Mouse (Mus musculus) myocyte (in vitro differentiated cells): Measurements from ENCODE around the gene Unc80. TPM values are rescaled to one million over a fixed set of nuclear protein-coding genes. Genes with fewer than 3 reads are reported as not detected.

ENCODE experiments used
- H3K27me3 ChIP-seq: one replicate; pipeline ENCODE4 v1.6.1; 2011; ENCODE audit not compliant: control insufficient read depth, insufficient read depth, insufficient read length
- H3K36me3 ChIP-seq: one replicate; pipeline ENCODE4 v1.6.1; 2011; ENCODE audit not compliant: control insufficient read depth, insufficient read depth
- H3K4me2 ChIP-seq: one replicate; pipeline ENCODE4 v1.6.1; 2011; ENCODE audit warnings: low read depth, control low read depth
- H3K4me3 ChIP-seq: one replicate; pipeline ENCODE4 v1.5.1; 2011; ENCODE audit warnings: mild to moderate bottlenecking, control low read depth, moderate library complexity
- H3K79me2 ChIP-seq: one replicate; pipeline ENCODE4 v1.6.1; 2011; ENCODE audit not compliant: control insufficient read depth, insufficient read depth
- H3ac ChIP-seq: one replicate; pipeline ENCODE4 v1.6.1; 2011; ENCODE audit not compliant: control insufficient read depth, insufficient read length
- CEBPB ChIP-seq: IDR thresholded peaks from 2 replicates; pipeline ENCODE4 v1.6.1; 2011; ENCODE audit warnings: mild to moderate bottlenecking, moderate library complexity; ENCODE audit not compliant: poor library complexity, insufficient read depth, severe bottlenecking
- E2F4 ChIP-seq: IDR thresholded peaks from one replicate; pipeline ENCODE4 v1.6.1; 2011; ENCODE audit warnings: mild to moderate bottlenecking, control low read depth, moderate library complexity; ENCODE audit not compliant: insufficient read depth
- MAX ChIP-seq: IDR thresholded peaks from one replicate; pipeline ENCODE4 v1.6.1; 2011; ENCODE audit warnings: low read depth, mild to moderate bottlenecking, control low read depth
- MYOD1 ChIP-seq, 3 experiments: IDR thresholded peaks; one replicate each; pipeline ENCODE4 v1.6.1; 2011; ENCODE audit warnings: control low read depth in 2 of 3, low read depth in 2 of 3, mild to moderate bottlenecking in 2 of 3, moderate library complexity in 1 of 3; ENCODE audit not compliant: insufficient read length in 2 of 3, control insufficient read depth in 1 of 3
- MYOG ChIP-seq, 3 experiments: IDR thresholded peaks; one replicate each; pipeline ENCODE4 v1.6.1; 2011; ENCODE audit warnings: control low read depth in 2 of 3, low read depth in 2 of 3, mild to moderate bottlenecking in 2 of 3; ENCODE audit not compliant: insufficient read length in 2 of 3, control insufficient read depth in 1 of 3, insufficient read depth in 1 of 3
- POLR2A ChIP-seq: IDR thresholded peaks from one replicate; pipeline ENCODE4 v1.6.1; 2011; ENCODE audit warnings: low read depth, mild to moderate bottlenecking, control low read depth, moderate library complexity; ENCODE audit not compliant: insufficient read length
- POLR2AphosphoS2 ChIP-seq: IDR thresholded peaks from one replicate; pipeline ENCODE4 v1.6.1; 2011; ENCODE audit warnings: low read depth, control low read depth; ENCODE audit not compliant: insufficient read length
- REST ChIP-seq: IDR thresholded peaks from one replicate; pipeline ENCODE4 v1.6.1; 2011; ENCODE audit warnings: mild to moderate bottlenecking, control low read depth, moderate library complexity; ENCODE audit not compliant: insufficient read depth, insufficient read length
- SRF ChIP-seq: IDR thresholded peaks from one replicate; pipeline ENCODE4 v1.6.1; 2011; ENCODE audit warnings: low read depth; ENCODE audit not compliant: control insufficient read depth, insufficient read length
- TCF12 ChIP-seq: IDR thresholded peaks from one replicate; pipeline ENCODE4 v1.6.1; 2011; ENCODE audit warnings: mild to moderate bottlenecking, control low read depth; ENCODE audit not compliant: poor library complexity, insufficient read depth, severe bottlenecking
- TCF3 ChIP-seq: IDR thresholded peaks from one replicate; pipeline ENCODE4 v1.6.1; 2011; ENCODE audit warnings: low read depth, control low read depth; ENCODE audit not compliant: insufficient read length
- USF1 ChIP-seq: IDR thresholded peaks from one replicate; pipeline ENCODE4 v1.6.1; 2011; ENCODE audit warnings: low read depth, mild to moderate bottlenecking, control low read depth, moderate library complexity
- polyA plus RNA-seq: library from polyadenylated mRNA; unstranded; fragments of >200 nt; fragmentation: generic; extraction: Trizol; gene quantifications from one replicate; pipeline ENCODE4 v1.2.1, GENCODE M21; 2012; ENCODE audit warnings: missing spikeins

Unc80 gene
- polyA plus RNA-seq, 1 experiment, result not detected

- Histone ChIP-seq H3K36me3 (no peaks in the 10 kb centered on the region), H3K4me3 (no peak overlapping the region), H3ac (no peak overlapping the region), H3K4me2 (no peak overlapping the region), H3K27me3 (no peaks in the 10 kb centered on the region), H3K79me2 (no peaks in the 10 kb centered on the region)
- TF ChIP-seq TCF3 (no peak), USF1 (no peak), POLR2AphosphoS2 (no peak), REST (no peak), SRF (no peak), E2F4 (no peak), CEBPB (no peak), MYOD1 (IDR thresholded peaks at IDR 0.05; ENCODE audit: control insufficient read depth in 1 of 3, insufficient read length in 2 of 3, low read depth in 2 of 3) (no peak), TCF12 (no peak), MAX (no peak), MYOG (IDR thresholded peaks at IDR 0.05; ENCODE audit: control insufficient read depth in 1 of 3, insufficient read depth in 1 of 3, insufficient read length in 2 of 3, low read depth in 2 of 3) (no peak), POLR2A (no peak)
Measured at GRCm38 (mm10) chr1:66442922-66443321, 25.2 kb upstream of the Unc80 start.

GRCm38 (mm10) chr1:66449471-66449870 is 18.7 kb upstream of the Unc80 start:
- Histone ChIP-seq H3ac (no peak overlapping the region), H3K79me2 (no peaks in the 10 kb centered on the region), H3K36me3 (no peaks in the 10 kb centered on the region), H3K4me2 (no peak overlapping the region), H3K4me3 (no peak overlapping the region), H3K27me3 (no peaks in the 10 kb centered on the region)
- no peak for TF ChIP-seq TCF12
- no peak for TF ChIP-seq USF1
- TF ChIP-seq MAX, result no peak
- no peak for TF ChIP-seq E2F4
- no peak for TF ChIP-seq REST
- TF ChIP-seq SRF, result no peak
- no peak for TF ChIP-seq POLR2AphosphoS2
- no peak for TF ChIP-seq MYOG (IDR thresholded peaks at IDR 0.05; ENCODE audit: control insufficient read depth in 1 of 3, insufficient read depth in 1 of 3, insufficient read length in 2 of 3, low read depth in 2 of 3)
- no peak for TF ChIP-seq CEBPB
- no peak for TF ChIP-seq POLR2A
- TF ChIP-seq MYOD1 (IDR thresholded peaks at IDR 0.05; ENCODE audit: control insufficient read depth in 1 of 3, insufficient read length in 2 of 3, low read depth in 2 of 3), result no peak
- no peak for TF ChIP-seq TCF3

- Histone ChIP-seq H3ac (no peak overlapping the region), H3K27me3 (no peaks in the 10 kb centered on the region), H3K4me3 (no peak overlapping the region), H3K4me2 (no peak overlapping the region), H3K36me3 (no peaks in the 10 kb centered on the region), H3K79me2 (no peaks in the 10 kb centered on the region)
- TF ChIP-seq MYOG (IDR thresholded peaks at IDR 0.05; ENCODE audit: control insufficient read depth in 1 of 3, insufficient read depth in 1 of 3, insufficient read length in 2 of 3, low read depth in 2 of 3) (no peak), USF1 (no peak), POLR2A (no peak), E2F4 (no peak), SRF (no peak), REST (no peak), POLR2AphosphoS2 (no peak), CEBPB (no peak), TCF3 (no peak), MAX (no peak), TCF12 (no peak), MYOD1 (IDR thresholded peaks at IDR 0.05; ENCODE audit: control insufficient read depth in 1 of 3, insufficient read length in 2 of 3, low read depth in 2 of 3) (no peak)
Measured at GRCm38 (mm10) chr1:66456580-66456979, 11.6 kb upstream of the Unc80 start.

- H3K4me3 ChIP-seq, result no peak overlapping the region
- H3K27me3 ChIP-seq, result no peaks in the 10 kb centered on the region
- H3K4me2 ChIP-seq, result no peak overlapping the region
- H3K79me2 ChIP-seq, result no peaks in the 10 kb centered on the region
- no peaks in the 10 kb centered on the region for H3K36me3 ChIP-seq
- H3ac ChIP-seq, result no peak overlapping the region
- no peak for TF ChIP-seq POLR2A
- TF ChIP-seq USF1, result no peak
- TF ChIP-seq SRF, result no peak
- TF ChIP-seq REST, result no peak
- no peak for TF ChIP-seq E2F4
- TF ChIP-seq TCF12, result no peak
- no peak for TF ChIP-seq MYOG (IDR thresholded peaks at IDR 0.05; ENCODE audit: control insufficient read depth in 1 of 3, insufficient read depth in 1 of 3, insufficient read length in 2 of 3, low read depth in 2 of 3)
- TF ChIP-seq MYOD1 (IDR thresholded peaks at IDR 0.05; ENCODE audit: control insufficient read depth in 1 of 3, insufficient read length in 2 of 3, low read depth in 2 of 3), result no peak
- no peak for TF ChIP-seq TCF3
- TF ChIP-seq CEBPB, result no peak
Measured at GRCm38 (mm10) chr1:66457747-66458146, 10.4 kb upstream of the Unc80 start.
